Mouse (Mus musculus) ZHBTc4 (cell line): ENCODE results near the gene Npcd.

Source experiments
- DNase-seq: peaks from one replicate; pipeline ENCODE4 v3.0.0-alpha.2; 2011; ENCODE audit warnings: low read depth, low spot score

Npcd gene

GRCm38 (mm10) chr15:79767327-79767961 lies 66.6 kb downstream of the Npcd start:
- no peak for DNase-seq

DNA sequence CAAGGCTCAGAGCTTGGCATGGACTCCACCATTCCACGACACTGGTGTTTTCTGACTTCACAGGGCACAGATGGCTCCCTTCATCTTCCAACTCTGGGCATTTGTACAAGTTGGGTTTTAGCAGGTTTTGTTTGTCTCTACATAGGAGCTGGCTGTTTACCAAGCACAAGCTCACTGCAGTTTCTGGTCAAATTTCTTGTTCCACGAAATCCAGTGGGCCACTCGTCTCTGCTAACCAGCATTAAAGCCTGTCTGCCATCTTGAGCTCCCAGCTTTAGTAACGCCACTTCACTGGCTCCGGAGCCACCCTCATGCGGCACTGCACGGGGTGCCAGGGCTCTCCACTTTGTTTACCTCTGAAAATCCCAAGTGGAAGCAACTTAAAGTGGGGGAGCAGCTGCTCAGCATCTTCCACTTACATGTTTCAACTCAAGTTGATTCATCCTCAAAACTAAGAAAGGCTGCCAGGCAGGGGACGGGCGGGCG lies 67.4 kb downstream of the Npcd start:
- DNase-seq = no peak

DNA sequence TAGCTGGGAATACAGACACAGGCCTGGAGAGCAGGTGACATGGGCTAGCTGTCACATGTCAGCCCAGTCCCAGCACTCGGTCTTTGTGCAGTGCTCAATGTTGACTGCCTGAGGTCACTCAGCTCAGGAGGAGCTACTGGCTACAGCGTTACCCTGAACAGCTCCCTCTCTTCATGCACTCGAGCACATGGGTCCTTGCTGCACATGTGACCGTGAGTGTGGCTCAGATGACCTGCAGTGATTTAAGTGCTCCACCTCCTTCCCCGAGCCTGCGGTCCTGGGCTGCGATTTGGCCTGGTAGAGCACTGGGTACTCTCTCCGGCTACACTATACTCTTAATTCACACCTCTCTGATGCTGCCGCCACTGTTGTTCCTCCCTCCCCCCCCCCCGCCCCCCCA lies 67.9 kb downstream of the Npcd start:
- no peak for DNase-seq

DNA sequence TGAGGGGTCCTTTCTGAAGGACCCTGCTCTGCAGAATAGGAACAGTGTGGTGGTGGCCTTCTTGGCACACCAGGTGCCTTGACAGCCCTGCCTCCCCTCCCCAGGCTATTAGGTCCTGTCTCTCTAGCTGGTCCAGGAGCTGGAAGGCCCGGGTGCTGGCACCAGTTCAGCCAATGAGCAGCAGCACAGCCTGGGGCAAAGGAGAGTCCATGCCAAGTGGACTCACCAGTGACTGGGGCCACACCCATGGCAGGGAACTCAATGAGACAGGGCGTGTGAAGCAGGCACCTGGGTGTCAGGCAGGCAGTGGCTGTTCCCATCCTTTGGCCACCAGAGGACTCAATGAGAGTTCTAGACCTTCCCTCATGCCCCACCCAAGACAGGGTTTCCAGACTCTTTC lies 68.7 kb downstream of the Npcd start:
- DNase-seq = no peak

DNA sequence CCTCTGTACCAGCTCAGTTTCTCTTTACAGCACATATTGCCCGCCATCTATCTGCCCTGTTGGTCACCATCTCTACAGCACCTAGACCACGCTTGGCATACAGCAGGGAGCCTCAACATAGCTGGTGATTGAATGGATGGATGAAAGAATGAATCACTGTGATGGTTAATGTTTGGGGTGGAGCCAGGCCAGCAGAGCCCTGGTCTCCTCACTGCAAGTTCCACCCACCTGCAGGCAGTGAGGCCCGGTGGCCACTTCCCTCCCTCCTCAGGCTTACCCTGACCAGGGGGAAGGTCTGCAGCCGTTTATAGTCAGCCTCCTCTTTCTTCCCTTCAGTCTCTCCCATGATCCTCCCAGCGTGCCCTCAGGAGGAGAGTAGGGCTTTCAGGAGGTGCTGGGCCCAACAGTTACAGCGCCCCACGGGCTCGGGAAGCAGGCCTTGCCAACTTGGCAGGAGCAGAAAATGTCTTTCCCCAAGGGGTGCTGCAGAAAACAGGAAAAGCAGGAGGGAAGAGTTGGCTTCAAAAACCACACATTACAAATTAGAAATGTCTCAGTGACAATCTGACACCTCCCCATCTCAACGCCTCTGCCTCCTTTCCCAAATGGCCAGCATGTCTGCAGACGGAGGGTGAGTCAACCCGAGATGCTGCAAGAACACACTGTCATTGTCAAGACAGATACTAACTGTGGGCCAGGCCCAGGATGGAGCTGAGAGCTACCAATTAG lies 69.3 kb downstream of the Npcd start:
- DNase-seq = no peak

- DNase-seq = no peak
Measured at GRCm38 (mm10) chr15:79763601-79764246, 70.3 kb downstream of the Npcd start.

- no peak for DNase-seq
Measured at GRCm38 (mm10) chr15:79763001-79763400, 71.0 kb downstream of the Npcd start.

DNA sequence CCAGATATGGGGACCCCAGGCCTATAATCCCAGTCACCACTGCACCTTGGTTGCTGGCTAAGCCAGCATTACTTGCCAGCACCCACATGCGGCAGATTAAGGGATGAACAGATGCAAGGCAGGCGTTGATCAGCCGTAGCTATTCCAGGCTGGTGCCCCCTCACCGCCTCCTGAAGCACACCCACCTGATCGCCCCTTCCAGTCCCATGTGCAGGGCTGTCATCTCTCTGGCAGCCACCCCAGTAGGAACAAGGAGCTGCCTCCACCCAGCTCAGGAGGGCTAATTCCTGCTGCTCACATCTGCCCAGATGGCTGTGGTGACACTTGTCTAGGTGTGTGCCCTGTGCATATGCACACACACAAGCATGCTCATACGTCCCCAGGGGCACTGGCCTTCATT lies 73.1 kb downstream of the Npcd start:
- DNase-seq = no peak

GRCm38 (mm10) chr15:79757118-79757517 lies 76.9 kb downstream of the Npcd start:
- no peak for DNase-seq

DNA sequence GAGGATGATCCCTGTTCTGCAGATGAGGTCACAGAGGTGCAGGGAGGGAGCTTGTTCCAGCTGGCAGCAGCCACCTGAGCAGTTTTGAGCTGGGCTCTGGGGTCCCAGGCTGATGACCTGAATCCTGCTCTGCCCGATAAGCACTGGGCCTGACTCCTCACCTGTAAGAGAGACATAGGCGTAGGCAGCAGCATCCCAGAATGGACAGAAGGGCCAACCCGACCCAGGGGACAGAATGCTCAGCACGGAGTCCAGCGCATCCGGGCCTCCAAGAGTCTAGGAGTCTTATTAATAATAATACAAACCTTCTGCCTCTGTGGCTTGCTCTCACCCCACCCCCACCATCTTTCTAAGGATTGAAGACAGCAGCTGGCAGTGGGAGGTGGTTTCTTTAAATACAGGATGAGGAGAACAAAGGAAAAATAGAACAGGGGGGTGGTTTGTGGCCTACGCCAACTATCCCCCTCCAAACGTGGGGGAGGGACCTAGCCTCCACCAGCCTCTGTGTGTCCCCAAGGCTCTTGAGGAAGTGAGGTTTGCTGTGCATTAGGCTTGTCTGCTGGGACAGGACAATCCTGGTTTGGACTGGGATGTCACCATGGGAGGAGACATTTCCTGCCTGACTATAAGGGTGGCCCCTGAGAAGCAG lies 77.9 kb downstream of the Npcd start:
- no peak for DNase-seq

DNA sequence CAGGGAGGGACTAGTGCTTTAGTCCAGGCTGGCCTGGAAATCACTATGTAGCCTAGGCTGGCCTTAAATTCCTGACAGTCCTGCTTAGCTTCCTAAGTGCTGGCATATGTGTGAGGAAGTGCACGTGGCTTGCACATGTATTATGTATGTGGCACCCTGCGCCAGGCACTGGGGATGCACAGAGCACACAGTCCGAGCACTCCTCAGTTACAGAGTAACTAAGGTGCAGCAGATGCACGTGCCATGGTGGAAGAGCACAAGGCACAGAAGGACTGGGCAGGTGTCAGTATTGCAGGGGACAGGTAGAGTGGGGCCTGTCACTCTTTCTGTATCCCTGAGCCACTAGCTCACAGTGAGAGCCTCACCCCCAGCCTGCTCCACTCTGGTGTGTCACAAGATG lies 78.9 kb downstream of the Npcd start:
- no peak for DNase-seq

DNA sequence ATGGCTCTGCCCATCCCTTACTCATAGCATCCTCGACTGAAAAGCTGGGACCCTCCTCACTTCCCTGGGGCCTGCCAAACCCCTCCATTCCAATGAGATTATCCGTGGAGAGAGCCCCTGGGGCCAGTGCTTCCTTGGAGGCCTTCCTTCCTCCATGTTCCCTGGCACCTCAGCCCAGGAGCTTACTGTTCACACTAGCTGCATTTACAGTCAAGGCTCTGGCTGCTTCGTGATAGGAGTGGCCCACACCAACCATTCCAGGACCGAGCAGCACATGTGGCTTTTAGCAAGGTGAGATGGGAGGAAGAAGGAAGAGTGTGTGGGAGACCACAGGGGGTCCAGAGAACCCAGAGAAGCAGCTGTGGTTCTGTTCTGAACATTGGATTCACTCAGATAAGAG lies 80.2 kb downstream of the Npcd start:
- no peak for DNase-seq

DNA sequence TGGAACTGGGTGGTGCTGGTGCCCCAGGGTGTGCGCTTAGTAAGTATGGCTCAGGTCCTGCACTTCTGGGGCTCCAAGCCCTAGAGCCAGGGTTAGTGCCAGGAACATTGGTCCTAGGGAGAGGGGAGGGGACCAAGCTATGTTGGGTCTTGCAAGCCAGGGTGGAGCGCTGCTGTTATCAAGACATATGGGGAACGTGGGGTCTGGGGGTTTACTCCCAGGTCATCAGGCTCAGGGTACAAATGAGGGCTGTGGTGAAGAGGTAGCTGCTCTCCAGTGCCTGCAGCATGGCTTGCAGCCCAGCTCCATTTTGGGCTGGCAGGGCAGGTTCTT lies 80.7 kb downstream of the Npcd start:
- no peak for DNase-seq

DNA sequence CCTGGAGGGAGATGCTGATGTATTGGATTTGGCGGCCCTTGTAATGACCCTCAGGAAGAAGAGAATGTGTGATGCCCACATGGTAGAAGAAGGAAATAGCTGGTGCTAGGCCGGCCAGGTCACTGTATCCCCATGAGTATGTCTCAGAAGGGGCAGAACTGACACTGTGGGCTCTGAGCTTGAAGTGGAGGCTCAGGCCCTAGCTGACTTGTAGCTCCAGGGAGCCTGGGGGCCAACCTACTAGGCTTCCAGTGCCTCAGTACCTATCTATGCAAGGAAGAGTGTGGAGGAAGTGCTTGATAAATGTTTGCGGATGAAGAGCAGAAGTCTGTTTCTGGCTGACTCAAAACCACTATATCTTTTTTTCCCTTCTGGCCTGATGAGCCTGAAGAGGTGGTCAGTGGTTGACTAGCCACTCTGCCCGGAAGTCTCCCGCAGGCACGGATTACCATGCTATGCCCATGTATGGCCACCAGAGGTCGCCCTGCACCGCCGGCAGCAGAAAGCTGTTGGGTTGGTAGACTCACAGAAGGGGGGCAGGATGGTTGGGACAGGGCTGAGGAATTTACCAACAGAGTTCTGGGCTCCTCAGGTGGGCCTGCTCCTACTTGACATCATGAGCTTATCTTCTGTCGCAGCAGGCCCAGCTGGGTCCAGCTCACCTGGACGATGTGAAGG lies 81.2 kb downstream of the Npcd start:
- peak; percentile 76 for DNase-seq

GRCm38 (mm10) chr15:79751772-79752171 lies 82.3 kb downstream of the Npcd start:
- peak; percentile 53 for DNase-seq

DNA sequence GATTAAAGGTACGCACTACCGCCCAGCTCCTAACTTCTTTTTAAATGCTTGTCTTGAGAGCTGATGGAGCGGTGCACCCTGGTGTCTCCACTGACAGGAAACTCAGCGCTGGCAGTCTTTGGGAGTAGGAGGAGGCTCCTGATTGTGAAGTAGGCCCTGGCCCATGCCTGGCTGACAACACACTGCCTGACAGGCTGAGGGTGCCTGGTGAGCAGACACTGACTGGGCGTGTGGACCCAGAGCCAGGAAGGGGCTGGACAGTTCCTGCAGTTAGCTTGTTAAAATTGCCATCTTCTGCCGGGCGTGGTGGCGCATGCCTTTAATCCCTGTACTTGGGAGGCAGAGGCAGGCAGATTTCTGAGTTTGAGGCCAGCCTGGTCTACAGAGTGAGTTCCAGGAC lies 83.8 kb downstream of the Npcd start:
- DNase-seq = no peak

DNA sequence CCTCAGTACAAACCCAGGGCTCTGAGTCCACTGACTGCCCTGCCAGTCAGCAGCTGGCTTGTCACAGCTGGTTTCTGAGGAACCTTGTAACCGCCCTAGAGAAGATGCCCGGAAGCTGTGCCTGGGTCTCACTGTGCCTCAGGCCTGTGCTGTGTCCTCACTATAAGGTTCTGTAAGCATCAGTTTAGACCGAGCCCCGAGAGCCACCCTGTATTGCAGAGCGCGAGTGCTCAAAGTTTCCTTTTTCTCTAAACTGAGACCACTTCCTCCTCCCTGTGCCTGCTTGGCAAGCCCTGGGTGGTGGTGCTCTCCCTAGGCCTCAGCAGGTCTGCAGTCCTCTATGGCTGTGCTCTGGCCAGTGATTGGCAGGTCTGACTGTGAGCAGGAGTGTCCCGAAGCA lies 84.9 kb downstream of the Npcd start:
- DNase-seq = no peak

GRCm38 (mm10) chr15:79747998-79748397 lies 86.0 kb downstream of the Npcd start:
- peak; percentile 97 for DNase-seq

GRCm38 (mm10) chr15:79745883-79746282 lies 88.2 kb downstream of the Npcd start:
- DNase-seq = peak; percentile 45

GRCm38 (mm10) chr15:79745312-79745711 lies 88.7 kb downstream of the Npcd start:
- peak; percentile 79 for DNase-seq

GRCm38 (mm10) chr15:79744742-79745141 lies 89.3 kb downstream of the Npcd start:
- DNase-seq = peak; percentile 67

GRCm38 (mm10) chr15:79744001-79744400 lies 90.0 kb downstream of the Npcd start:
- peak; percentile 25 for DNase-seq
